Mouse (Mus musculus): ENCODE measurements around the gene Fitm2. TPM values are rescaled to one million over a fixed set of nuclear protein-coding genes. Genes with fewer than 3 reads are reported as not detected.
A peak's percentile ranks its signal among the peaks of the same experiment; 100 is the strongest.
"Not testable (repeated sequence)": the region's sequence is repeated elsewhere in the genome, so short reads cannot be mapped to it uniquely, and the experiment has no call there.

Gene Fitm2
- total RNA-seq, 4 experiments from 2014 or later, result 17.0 to 23.5 (median 20.7) TPM

GRCm38 (mm10) chr2:163463251-163463769 is 9.1 kb downstream of the Fitm2 start:
- no peak for DNase-seq (ENCODE audit: low spot score in 2 of 2)

GRCm38 (mm10) chr2:163462801-163463200 is 9.6 kb downstream of the Fitm2 start:
- DNase-seq (ENCODE audit: low spot score in 2 of 2), result no peak

- no peak for DNase-seq (ENCODE audit: low spot score in 2 of 2)
These were observed 10.0 kb downstream of the Fitm2 start for GRCm38 (mm10) chr2:163462386-163462785.

GRCm38 (mm10) chr2:163461307-163461706 is 11.1 kb downstream of the Fitm2 start:
- not testable (repeated sequence) for DNase-seq (ENCODE audit: low spot score in 2 of 2)

GRCm38 (mm10) chr2:163460622-163461021 is 11.8 kb downstream of the Fitm2 start:
- no peak for DNase-seq (ENCODE audit: low spot score in 2 of 2)

GRCm38 (mm10) chr2:163459380-163459779 is 13.0 kb downstream of the Fitm2 start:
- DNase-seq (ENCODE audit: low spot score in 2 of 2), result no peak

- no peak for DNase-seq (ENCODE audit: low spot score in 2 of 2)
These were observed 13.7 kb downstream of the Fitm2 start for GRCm38 (mm10) chr2:163458539-163459265.

- no peak for DNase-seq (ENCODE audit: low spot score in 2 of 2)
These were observed 19.1 kb downstream of the Fitm2 start for GRCm38 (mm10) chr2:163453378-163453777.

GRCm38 (mm10) chr2:163452738-163453137 is 19.7 kb downstream of the Fitm2 start:
- no peak for DNase-seq (ENCODE audit: low spot score in 2 of 2)

GRCm38 (mm10) chr2:163450668-163451295 is 21.6 kb downstream of the Fitm2 start:
- peak; percentile 53 to 62 for DNase-seq (ENCODE audit: low spot score in 2 of 2)

- no peak for DNase-seq (ENCODE audit: low spot score in 2 of 2)
These were observed 23.2 kb downstream of the Fitm2 start for GRCm38 (mm10) chr2:163449276-163449675.

GRCm38 (mm10) chr2:163447375-163447774 is 25.1 kb downstream of the Fitm2 start:
- no peak for DNase-seq (ENCODE audit: low spot score in 2 of 2)

GRCm38 (mm10) chr2:163444017-163444416 is 28.4 kb downstream of the Fitm2 start:
- no peak for DNase-seq (ENCODE audit: low spot score in 2 of 2)

GRCm38 (mm10) chr2:163443543-163443942 is 28.9 kb downstream of the Fitm2 start:
- no peak for DNase-seq (ENCODE audit: low spot score in 2 of 2)

- DNase-seq (ENCODE audit: low spot score in 2 of 2), result no peak
These were observed 32.9 kb downstream of the Fitm2 start for GRCm38 (mm10) chr2:163439488-163439887.

- DNase-seq (ENCODE audit: low spot score in 2 of 2), result no peak
These were observed 33.6 kb downstream of the Fitm2 start for GRCm38 (mm10) chr2:163438619-163439451.

- DNase-seq (ENCODE audit: low spot score in 2 of 2), result peak; percentile 69 to 80
These were observed 34.2 kb downstream of the Fitm2 start, which contains the start of gene Gdap1l1 for GRCm38 (mm10) chr2:163438246-163438618. Gdap1l1 (plus strand) TSS chr2:163438476.

GRCm38 (mm10) chr2:163437800-163438199 is 34.6 kb downstream of the Fitm2 start:
- no peak for DNase-seq (ENCODE audit: low spot score in 2 of 2)

GRCm38 (mm10) chr2:163433971-163434370 is 38.5 kb downstream of the Fitm2 start:
- DNase-seq (ENCODE audit: low spot score in 2 of 2), result no peak

- DNase-seq (ENCODE audit: low spot score in 2 of 2), result no peak
These were observed 41.1 kb downstream of the Fitm2 start for GRCm38 (mm10) chr2:163431289-163431688.

- no peak for DNase-seq (ENCODE audit: low spot score in 2 of 2)
These were observed 44.0 kb downstream of the Fitm2 start for GRCm38 (mm10) chr2:163428346-163429011.
